Mouse (Mus musculus): ENCODE results near the gene Gm45753.
A peak's percentile ranks its signal among the peaks of the same experiment; 100 is the strongest.
"Not testable (repeated sequence)": the region's sequence is repeated elsewhere in the genome, so short reads cannot be mapped to it uniquely, and the experiment has no call there.

Gene Gm45753

DNA sequence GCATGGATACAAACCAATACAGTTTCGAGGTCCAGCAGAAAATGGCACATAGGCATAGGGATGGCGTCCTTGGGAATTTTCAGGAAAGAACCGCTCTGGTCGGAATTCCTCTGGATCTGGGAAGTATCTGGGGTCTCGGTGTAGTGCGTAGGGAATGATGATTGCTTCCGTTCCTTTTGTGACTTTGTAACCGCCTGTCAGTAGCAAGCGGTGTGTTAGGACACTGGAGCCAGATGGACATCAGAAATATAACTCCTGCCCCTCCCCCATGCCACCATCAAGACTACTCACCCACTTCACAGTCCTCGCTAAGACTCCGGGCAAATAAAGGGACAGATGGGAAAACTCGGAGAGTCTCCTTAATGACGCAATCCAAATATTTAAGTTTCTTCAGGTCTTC is at the start of gene Gm45753:
TSS of gene Gm45753 (minus strand) at position 101 of the 400 bp plus-strand sequence.
- DNase-seq, result no peak

DNA sequence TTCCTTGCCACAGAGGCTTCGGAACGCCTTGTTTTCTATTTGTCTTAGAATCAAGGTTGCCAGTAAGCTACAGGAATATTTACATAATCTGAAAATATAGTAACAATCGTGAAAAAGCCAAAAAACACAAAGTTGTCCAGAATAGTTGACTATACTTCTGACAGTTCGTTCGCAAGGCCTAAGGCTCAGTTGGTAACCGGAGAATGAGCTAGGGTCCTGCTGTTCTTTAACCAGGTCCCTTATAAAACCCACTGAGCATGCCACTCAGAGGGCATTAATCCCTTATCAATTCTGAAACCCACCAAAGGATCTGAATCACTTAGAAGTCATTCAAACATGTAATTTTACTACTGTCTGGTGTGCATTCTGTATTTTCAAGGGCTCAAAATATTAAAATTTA is 47.5 kb upstream of the Gm45753 start:
- DNase-seq, result no peak

DNA sequence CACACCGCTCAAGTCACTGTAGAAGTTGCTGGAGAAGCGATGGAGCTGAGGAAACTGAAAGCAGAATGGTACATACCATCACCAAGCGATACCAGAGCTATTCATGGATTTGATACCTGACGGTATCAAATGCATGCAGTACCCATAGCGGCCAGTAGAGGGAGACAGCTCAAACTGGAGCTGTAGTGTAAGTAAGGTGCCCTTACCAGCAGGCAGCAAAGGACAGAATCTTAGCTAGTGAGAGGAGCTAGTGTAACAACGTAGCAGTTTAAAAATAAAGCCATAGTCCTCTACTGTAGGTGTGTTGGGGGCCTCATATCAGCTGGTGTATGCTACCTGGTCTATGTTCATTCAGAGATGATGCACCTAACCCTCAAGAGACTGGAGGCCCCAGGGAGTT is 36.8 kb upstream of the Gm45753 start:
- DNase-seq, result peak; percentile 82

DNA sequence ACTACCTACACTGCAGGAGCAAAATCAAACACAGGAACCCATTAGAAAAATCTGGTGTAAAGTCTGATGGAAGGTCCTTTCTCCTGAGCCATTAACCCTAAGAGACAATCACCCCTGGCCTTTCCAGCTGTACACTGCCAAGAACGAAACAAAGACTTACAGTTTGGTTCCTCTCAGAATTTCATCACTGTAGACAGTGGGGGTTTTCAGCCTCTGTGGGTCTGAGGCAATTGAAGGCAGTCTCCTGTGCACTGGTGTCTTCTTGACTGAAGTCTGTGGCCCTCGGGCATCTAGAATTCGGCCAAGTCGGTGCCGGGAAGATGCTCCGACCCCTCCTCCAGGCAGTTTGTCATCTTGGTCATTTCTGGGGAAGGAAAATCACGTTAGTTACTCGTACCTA is 36.0 kb upstream of the Gm45753 start:
- DNase-seq, result no peak

DNA sequence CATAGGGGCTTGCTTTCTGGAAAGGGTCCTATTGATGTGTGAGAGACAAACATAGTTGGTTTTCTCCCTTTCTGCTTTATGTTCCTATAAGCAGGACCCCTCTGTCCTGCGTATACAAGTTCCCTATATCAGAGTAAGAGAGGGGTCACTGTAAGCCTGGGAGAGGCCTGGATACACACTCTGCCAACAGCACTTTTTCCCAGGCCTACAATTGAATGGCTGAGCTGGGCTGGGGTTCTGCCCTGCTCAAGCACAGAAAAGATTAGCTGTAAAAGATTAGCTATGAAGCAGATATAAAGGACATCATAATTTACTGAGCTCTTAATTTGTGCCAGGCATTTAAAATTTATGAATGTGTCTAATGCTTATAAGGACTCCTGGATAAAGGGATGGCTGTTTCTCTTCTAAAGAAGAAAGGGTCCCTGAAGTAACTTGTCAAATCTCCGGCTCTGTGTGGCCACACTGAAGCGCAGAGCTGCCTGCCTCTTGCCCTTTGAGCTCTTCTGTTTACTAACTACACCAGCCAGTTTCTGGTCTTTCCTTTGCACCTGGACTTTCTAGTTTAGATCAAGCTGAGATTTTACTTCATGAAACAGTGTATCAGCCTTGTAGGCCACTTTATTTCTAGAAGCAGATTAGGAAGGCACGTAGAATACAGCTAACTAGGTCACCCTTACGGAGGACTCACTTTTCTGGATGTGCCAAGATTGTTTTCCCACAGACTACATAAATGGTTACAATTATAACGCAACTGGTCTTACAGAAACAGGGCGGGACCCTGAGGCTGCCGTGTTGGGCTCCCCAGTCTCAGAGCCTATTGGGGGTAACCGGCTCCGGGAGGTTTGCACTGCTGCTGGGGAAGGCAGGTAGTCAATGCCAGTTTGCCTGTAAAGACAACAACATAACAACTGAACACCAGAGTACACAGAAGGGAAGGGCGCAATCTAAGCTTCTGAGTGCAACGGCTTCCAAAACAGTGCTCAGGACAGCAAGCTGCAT is 33.7 kb upstream of the Gm45753 start:
- DNase-seq, result no peak

DNA sequence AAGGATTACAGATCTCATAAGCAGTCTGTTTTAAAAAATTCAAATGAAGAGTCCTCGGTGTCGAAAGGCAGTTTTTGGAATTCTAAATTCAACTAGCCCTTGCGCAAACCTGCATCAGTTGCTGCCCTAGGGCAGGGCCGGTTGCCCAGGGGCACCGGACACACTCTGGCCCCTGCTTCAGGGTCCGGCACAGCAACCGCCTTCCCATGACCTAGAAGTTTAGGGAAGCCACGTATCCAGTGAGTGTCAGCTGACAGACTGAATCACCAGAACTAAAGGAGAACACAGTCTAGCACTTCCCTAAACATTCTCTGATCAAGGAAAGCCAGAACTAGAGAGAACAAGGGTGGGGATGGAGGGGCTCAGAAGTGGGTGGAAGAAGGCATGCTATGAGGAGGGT is 25.2 kb upstream of the Gm45753 start:
- DNase-seq, result peak; percentile 15

DNA sequence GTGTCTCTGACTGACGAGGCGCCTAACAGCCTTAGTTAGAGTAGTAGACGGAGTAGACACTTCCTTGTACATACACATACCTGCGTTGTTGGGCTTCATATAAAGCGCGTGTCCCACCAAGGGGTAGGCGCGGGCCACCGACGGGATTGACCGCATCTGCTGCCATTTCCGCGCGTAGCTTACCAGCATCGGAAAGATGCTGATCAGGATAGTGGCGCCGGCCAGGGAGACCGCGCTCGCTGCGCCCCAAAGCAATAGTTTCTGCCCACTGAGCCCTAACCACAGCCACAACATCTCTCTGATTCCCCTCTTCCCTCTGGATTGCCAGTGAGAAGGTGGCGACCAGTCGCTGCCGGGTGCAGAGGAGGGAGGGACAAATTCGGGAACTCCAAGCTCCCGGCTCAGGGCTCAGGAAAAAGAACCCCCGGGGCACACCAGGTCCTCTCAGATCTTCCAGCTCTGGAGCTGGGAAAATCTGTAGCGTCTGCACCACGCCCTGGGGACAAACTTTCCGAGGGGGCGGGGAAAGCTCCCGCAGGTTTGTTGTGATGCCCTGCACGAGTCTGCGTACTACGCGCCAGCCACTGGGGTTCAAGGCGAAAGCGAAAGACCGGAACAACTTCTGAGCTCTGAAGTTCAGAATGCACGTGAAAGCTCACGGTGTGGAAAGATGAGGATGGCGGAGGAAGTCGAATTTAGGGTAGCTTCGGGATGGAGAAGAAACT is 24.6 kb upstream of the Gm45753 start, which contains the start of gene Cyp4v3:
TSS of gene Cyp4v3 (minus strand) at position 532 of the 725 bp plus-strand sequence.
- peak; percentile 75 for DNase-seq

DNA sequence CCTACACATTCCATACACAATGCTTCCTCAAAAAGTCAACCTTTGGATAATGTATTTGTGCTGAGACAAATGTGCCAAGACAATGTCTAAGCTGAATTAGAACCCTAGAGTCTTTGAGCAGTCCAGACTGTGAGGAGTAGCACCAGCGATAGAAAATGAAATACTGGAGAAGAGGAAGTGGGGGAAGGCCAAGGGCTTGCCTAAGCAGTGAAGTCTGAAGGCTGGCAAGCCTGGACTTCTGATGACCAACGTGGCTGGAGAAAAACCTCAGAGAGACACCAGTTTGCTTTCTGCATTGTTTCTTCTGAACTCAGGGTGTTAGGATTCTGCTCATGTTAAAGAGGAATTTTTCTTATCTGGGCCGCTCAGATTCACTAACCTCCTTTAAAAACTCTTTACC is 22.6 kb upstream of the Gm45753 start:
- DNase-seq, result no peak

DNA sequence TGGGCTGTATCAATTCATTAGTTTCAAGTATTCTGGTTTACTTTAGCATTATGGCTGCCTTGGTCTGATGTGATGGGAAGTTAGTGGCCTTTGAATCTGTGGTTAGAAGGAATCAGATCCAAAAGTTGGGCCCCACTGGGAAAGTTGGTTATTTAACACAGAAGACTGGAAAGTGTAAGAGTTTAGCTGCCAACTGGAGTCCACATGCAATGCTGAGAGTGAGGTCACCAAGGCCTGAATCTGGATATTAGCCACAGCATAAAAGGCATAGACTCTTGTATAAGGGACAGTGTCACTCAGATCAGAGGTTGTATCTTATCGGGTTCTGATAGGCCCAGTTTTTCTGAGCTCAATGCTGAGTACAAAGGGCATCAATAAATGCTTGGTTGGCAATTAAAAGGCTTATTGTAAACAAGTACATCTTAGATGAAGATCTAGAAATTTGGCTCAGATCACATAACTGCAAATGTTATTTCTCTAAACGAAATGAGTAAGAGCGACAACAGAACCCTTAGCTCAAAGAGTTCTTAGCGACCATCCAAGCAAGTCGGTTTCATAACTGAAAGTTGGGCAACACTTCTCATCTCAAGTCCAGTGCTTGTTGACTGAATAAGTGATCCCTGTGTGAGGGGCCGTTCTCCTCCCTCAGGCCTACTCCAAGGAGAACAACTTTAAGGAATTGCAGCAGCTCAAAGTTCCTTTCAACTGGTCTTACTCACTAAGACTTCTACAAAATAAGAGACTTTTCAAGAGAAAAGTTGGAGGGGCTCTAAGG is 21.1 kb upstream of the Gm45753 start:
- no peak for DNase-seq

DNA sequence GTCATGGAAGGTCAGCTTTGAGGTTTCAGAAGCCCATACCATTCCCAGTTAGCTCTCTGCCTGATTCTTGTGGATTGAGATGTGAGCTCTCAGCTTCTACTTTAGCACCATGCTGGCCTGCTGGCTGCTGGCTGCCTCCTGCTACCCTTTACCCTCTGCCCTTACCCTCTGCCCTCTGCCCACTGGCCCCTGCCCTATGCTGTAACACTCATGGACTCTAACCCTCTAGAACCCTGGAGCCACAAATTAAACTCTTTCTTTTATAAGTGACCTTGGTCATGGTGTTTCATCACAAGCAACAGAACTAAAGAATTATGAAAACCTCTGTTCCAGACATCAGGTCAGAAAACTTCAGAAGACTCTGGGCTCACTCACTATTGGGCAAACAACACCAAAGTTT is 18.8 kb upstream of the Gm45753 start:
- not testable (repeated sequence) for DNase-seq

DNA sequence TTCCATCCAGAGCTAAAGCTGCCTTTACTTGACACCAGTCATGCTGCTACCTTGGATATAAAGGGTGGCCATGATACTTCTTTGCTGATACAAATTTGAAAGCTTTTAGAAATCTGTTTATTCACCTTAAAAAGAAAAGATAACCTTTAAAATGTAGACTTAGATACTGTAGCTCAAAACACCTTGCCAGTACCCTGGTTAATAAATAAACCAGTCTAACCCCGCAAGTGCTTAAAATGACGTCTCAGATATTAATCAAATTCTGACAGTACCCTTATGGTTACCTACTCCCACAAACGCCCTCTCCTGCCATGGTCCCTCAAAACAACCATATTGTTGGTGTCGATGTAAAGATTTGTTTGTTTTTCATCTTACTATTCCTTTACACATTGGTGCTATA is 15.9 kb upstream of the Gm45753 start:
- DNase-seq, result no peak

DNA sequence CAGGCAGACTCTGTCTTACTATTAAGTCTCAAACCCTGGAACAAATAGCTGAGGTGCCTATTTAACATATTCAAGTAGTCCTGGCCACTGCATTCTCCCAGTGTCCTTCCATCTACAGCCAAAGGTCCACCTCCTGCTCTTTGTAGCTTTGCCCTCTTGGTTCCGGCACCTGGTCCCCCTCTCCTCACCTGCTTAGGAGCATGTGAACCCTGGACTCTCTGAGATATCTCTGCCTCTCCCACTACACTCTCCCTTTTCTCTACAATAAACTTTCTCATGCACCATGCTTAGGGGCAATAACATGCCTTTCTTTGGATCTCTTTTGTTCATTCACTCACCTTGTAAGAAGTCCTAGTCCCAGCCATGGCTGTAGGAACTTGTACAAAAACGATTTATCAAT is 13.1 kb upstream of the Gm45753 start:
- DNase-seq, result no peak

DNA sequence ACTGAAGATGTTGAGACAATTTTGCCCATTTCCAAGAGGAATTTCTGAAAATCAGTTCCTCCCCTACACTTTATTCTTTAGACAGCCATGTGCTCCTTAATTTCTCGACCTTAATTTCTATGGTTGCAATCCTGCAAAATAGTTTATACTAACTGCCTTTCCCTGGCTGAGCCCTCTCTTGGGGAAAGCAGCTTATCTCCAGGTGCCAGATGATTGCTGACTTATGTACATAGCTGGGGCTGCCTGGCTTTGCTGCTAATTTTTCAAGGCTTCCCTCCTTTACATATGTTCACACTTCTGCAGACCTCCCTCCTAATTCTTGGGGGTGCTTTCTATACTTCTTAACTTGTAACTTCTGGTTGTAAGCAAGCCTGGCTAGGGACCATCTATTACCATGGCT is 12.7 kb upstream of the Gm45753 start:
- no peak for DNase-seq

DNA sequence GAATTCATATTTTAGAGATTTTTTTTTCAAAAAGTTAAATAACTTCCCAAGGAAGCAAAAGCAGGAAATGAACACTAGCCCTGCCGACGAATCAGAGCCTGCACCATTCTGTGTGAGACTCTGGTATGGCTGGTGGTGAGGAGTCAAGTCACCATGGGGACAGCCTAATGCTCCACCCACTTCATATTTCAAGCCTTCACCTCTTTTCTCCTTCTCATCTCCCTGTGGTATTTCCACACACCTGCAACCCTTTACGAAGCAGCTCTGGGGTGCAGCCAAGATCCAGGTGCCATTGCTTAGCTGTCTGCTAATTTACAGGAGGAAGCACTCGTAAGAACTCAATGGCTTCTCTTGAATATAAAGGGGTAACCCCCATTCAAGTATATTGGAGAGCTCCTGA is 2.7 kb upstream of the Gm45753 start:
- no peak for DNase-seq

DNA sequence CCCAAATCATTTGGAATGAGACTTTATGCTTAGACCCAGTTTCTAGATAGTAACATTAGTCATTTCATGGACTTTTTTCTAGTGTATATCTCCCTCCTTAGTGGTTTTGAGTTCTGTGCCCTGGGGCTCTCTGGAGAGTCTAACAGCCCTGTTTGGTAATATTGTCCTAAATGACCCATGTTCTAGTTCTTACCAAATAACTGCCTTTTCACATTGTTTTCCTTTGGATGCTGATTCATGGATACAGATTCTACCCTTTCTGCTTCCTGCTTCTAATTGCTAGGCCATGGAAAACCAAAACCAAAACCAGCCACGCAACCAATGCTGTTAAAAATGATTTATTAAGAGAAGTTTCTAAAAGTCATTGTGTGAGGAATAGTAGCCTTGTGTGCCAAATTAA is 2.8 kb downstream of the Gm45753 start:
- no peak for DNase-seq

DNA sequence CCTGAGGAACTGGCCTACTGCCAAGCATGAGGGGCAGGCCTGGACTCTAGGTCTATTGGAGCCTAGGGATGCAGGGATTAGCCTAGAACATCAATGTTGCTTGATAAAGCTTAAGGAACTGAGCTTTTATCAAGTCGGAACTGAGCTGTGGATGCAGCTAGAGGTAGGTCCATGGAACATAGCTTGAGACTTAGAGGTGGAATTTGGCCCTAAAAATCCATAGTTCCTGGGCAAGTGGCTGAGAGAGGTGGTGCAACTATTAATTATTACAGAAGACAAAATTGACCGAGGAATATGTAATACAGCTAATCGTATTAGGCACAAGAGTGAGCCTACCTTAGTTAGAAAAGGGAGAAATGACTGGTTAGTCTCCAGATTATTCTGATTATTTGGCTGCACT is 3.9 kb downstream of the Gm45753 start:
- no peak for DNase-seq

DNA sequence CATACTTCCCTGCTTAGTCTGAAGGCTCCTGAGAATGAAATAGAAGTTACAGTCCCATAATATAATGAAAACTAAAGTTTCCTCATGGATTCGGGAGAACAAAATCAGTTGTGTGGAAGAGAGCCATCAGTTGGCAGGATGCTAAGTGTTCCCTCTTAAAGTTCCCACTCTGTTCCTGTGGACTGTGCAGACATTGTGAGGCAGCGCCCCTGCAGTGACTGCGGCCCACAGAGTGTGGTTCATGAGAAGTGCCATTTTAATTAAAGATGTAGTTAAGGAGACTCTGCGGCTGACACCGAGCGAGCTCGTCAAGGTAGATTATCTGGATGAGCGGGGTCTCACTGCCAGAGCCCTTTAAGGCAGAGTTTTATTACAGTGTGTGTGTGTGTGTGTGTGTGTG is 5.9 kb downstream of the Gm45753 start:
- no peak for DNase-seq

DNA sequence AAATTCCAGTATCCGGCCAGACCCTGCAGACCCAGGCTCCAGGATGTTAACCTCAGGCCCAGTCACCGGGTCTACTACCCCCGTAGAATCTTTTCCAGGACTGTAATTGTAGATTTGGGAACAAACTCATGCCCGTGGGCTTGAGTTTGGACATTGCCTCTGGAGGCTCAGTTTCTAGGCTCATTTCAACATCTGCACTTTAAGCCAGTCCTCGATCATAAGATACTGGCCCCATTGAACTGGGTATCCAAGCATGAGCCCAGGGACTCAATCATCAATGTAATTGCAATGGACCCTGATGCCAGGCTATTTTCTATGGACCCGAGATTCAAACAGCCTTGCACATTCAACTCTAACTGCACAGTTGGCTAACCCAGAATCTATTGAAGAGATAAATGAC is 13.0 kb downstream of the Gm45753 start:
- no peak for DNase-seq

DNA sequence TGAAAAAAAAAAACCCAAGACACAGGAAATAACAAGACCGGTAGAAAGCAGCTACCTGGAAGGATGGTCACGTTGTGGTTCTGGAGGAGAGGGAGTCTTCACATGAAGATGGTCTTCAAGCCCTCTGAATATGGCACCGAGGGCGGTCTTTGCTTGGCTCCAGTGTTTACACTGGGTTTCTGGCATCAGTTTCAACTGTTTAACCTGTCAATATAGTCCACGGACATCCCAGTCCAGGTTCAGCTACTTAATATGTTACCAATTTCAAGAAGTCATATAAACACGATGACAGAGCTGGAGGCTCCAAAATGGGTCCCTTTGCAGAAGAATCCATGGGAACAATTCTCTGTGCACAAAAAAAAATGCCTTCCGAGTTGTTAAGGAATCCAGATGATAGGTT is 13.6 kb downstream of the Gm45753 start, which contains the start of gene Klkb1:
TSS of gene Klkb1 (minus strand) at position 173 of the 400 bp plus-strand sequence.
- no peak for DNase-seq

DNA sequence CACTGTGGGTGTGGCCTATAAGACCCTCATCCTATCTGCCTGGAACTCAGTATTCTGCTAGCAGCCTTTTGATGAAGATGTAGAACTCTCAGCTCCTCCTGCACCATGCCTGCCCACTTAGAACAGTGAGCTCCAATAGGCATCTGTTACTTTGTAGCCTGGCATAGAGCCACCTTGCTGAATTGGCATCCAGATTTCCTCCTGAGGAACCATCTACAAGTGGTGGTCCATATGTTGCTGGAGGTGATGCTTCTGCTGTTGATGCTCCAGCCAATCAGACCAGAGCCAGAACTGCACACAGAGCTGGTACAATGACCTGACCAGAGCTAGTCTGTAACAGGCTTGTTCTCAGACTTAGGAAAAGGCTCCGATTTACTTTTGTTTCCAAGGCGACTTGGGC is 16.5 kb downstream of the Gm45753 start:
- DNase-seq, result no peak

DNA sequence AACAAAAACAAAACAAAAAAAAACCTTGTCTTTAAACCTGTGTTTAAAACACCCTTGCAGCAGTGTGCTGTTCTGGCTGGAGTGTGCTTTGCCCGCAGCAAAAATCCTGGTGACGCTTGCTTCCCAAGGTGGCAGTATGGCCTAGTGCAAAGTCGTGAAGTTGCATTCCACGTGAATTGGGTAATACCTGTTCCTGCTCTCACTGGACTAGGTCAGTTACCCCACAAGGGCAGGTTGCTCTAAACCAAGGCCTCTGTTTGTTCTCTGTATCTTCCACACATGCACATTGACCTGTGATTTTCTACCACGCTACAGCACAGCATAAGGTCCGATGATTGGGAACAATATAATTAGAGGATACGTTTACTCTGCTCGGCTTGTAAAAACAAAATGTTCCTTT is 26.6 kb downstream of the Gm45753 start:
- DNase-seq, result no peak

DNA sequence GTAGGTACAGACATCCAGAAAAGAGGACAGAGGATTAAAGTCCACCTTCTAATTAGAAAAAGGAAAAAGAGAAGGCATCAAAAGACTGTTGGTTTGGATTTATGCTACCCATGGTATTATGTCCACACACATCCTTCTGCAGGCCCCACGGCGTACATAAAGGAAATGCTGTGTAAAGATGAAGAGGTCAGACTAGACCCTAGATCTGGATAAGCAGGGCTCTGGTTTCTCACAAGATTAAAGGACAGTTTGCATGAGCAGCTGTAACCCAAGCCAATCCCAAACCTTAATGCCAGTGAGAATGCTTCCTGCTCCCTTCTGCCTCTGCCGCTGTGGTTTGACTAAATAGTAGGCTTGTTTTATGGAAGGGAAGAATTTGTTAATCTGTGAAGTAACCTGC is 30.8 kb downstream of the Gm45753 start:
- no peak for DNase-seq

DNA sequence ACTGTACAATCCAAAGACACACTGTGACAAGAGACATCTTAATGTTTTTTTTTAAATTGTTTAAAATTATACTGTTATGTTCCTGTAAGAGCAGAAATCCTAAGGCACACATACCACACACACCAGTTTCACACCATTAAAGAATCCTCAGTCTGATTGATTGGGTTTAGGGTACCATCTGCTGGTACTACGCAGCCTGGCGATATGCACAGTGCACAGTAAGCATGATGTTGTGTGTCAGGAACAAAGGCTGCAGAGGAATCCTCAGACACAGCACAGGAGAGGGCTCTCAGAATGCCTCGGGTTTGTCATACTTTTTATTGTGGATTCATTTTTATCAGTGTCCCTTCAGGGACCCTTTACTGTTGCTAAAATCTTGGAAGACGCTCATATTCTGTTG is 33.9 kb downstream of the Gm45753 start:
- DNase-seq, result no peak

Data from kidney, postnatal 10 days (tissue).